ENCODE assay signal across 15 mouse cellular contexts in the genomic region with DNA sequence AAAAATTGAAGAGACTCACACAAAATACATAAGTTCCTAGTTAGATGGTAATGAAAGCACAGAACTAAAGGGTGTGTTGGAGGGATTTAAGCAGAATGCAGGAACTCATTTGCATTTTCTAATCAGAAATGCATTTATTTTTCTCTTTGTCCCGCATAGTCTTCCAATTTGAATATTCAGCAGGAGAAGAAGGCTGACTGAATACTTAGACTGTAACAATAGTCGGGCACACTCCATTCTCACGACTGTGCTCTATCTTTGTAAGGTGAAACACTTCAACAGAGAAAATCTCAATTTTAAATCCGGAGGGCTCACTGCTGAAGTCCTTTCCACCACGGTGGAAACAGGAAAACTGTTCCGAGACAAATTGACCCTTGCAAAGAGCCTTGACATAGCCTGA.
DNase-seq lines count a peak whose midpoint lies in the region; ATAC-seq and TF ChIP-seq lines count a peak whose summit lies in the region.
"Had no signal": no experiment of that assay in that cellular context is flagged by ENCODE, and none has a peak within 500 bp of the region (broad histone marks: within the 10 kb centered on the region; RNA-seq: fewer than 3 reads in every experiment).

No protein-coding gene starts in this region.

- no peak for DNase-seq in forebrain, embryonic 11.5 days (ENCODE audit: low spot score)
- DNase-seq in midbrain, embryonic 10.5 days (ENCODE audit: low spot score), result no peak
- DNase-seq in midbrain, postnatal 0 days (ENCODE audit: low spot score), result no peak
- DNase-seq in stomach, postnatal 0 days (ENCODE audit: low spot score), result no peak
- no peak for DNase-seq in layer of hippocampus, postnatal 14 days (ENCODE audit: low spot score in 2 of 2)
- DNase-seq: gastrocnemius, postnatal 25 days; lung, postnatal 4 days; right cerebral cortex, postnatal 14 days; thymus, adult 18-20 months; thymus, postnatal 4 days had no signal

- no peak overlapping the region for H3K4me3 ChIP-seq in forebrain, embryonic 12.5 days (replicated peaks)
- no peak overlapping the region for H3K4me3 ChIP-seq in forebrain, embryonic 11.5 days (ENCODE audit: low read depth, low read length)
- no peak overlapping the region for H3K4me3 ChIP-seq in midbrain, embryonic 10.5 days
- H3K4me3 ChIP-seq in midbrain, postnatal 0 days (ENCODE audit: low read depth, low read length), result no peak overlapping the region
- no peak overlapping the region for H3K4me3 ChIP-seq in midbrain, embryonic 13.5 days (replicated peaks)
- no peak overlapping the region for H3K4me3 ChIP-seq in stomach, postnatal 0 days (ENCODE audit: low read depth, low read length)
- H3K4me3 ChIP-seq: intestine, embryonic 15.5 days; neural tube, embryonic 12.5 days; stomach, embryonic 15.5 days had no signal

- ATAC-seq in forebrain, embryonic 12.5 days (ENCODE audit: low FRiP score), result no peak
- ATAC-seq in forebrain, embryonic 11.5 days (replicated peaks; ENCODE audit: low FRiP score), result no peak
- ATAC-seq in midbrain, postnatal 0 days (ENCODE audit: low FRiP score), result no peak
- ATAC-seq in midbrain, embryonic 13.5 days, result no peak
- ATAC-seq in stomach, postnatal 0 days (ENCODE audit: low FRiP score, low TSS enrichment), result no peak
- ATAC-seq: intestine, embryonic 15.5 days had no signal

- WGBS in forebrain, embryonic 12.5 days, result 36% methylated on average over 6 of the region's 6 CpGs
- 47% methylated on average over 6 of the region's 6 CpGs for WGBS in forebrain, embryonic 11.5 days
- 55% methylated on average over 6 of the region's 6 CpGs for WGBS in midbrain, embryonic 10.5 days
- 23% methylated on average over 6 of the region's 6 CpGs for WGBS in midbrain, postnatal 0 days
- WGBS in midbrain, embryonic 13.5 days, result 24% methylated on average over 6 of the region's 6 CpGs
- WGBS in stomach, postnatal 0 days, result 73% methylated on average over 6 of the region's 6 CpGs

- H3K4me1 ChIP-seq in forebrain, embryonic 12.5 days, result peaks cover 8% of the 10 kb centered on the region
- no peaks in the 10 kb centered on the region for H3K4me1 ChIP-seq in forebrain, embryonic 11.5 days (replicated peaks; ENCODE audit: control insufficient read depth, insufficient read depth, low read length)
- H3K4me1 ChIP-seq in midbrain, embryonic 10.5 days, result peaks cover 11% of the 10 kb centered on the region
- no peaks in the 10 kb centered on the region for H3K4me1 ChIP-seq in midbrain, postnatal 0 days (ENCODE audit: insufficient read depth, low read length)
- H3K4me1 ChIP-seq in midbrain, embryonic 13.5 days (replicated peaks), result peaks cover 16% of the 10 kb centered on the region
- H3K4me1 ChIP-seq in stomach, postnatal 0 days (replicated peaks; ENCODE audit: control insufficient read depth, insufficient read depth), result no peaks in the 10 kb centered on the region
- H3K4me1 ChIP-seq: intestine, embryonic 15.5 days; neural tube, embryonic 12.5 days; stomach, embryonic 15.5 days had no signal

- no peak for TF ChIP-seq CTCF in midbrain, postnatal 0 days (IDR thresholded peaks at IDR 0.05)
- TF ChIP-seq CTCF in stomach, postnatal 0 days (IDR thresholded peaks at IDR 0.05; ENCODE audit: low read depth), result no peak

- no peaks in the 10 kb centered on the region for H3K27me3 ChIP-seq in forebrain, embryonic 12.5 days
- H3K27me3 ChIP-seq in forebrain, embryonic 11.5 days (ENCODE audit: control insufficient read depth, insufficient read depth, low read length), result no peaks in the 10 kb centered on the region
- H3K27me3 ChIP-seq in midbrain, embryonic 10.5 days (ENCODE audit: low read depth, poor library complexity, severe bottlenecking), result no peaks in the 10 kb centered on the region
- H3K27me3 ChIP-seq in midbrain, postnatal 0 days (ENCODE audit: insufficient read depth, low read length), result no peaks in the 10 kb centered on the region
- no peaks in the 10 kb centered on the region for H3K27me3 ChIP-seq in midbrain, embryonic 13.5 days
- H3K27me3 ChIP-seq in stomach, postnatal 0 days (ENCODE audit: control insufficient read depth, insufficient read depth, low read length), result no peaks in the 10 kb centered on the region
- H3K27me3 ChIP-seq: intestine, embryonic 15.5 days; neural tube, embryonic 12.5 days; stomach, embryonic 15.5 days had no signal

- H3K9ac ChIP-seq in forebrain, embryonic 12.5 days, result no peak overlapping the region
- no peak overlapping the region for H3K9ac ChIP-seq in forebrain, embryonic 11.5 days (ENCODE audit: low read length)
- no peak overlapping the region for H3K9ac ChIP-seq in midbrain, postnatal 0 days (replicated peaks; ENCODE audit: low read length, poor library complexity, severe bottlenecking)
- no peak overlapping the region for H3K9ac ChIP-seq in midbrain, embryonic 13.5 days (replicated peaks)
- no peak overlapping the region for H3K9ac ChIP-seq in stomach, postnatal 0 days (ENCODE audit: low read length)
- H3K9ac ChIP-seq: intestine, embryonic 15.5 days; neural tube, embryonic 12.5 days; stomach, embryonic 15.5 days had no signal

- TF ChIP-seq EP300 in stomach, postnatal 0 days (optimal IDR thresholded peaks at IDR 0.05), result no peak

- H3K36me3 ChIP-seq in forebrain, embryonic 12.5 days (replicated peaks), result no peaks in the 10 kb centered on the region
- no peaks in the 10 kb centered on the region for H3K36me3 ChIP-seq in forebrain, embryonic 11.5 days (ENCODE audit: control insufficient read depth, insufficient read depth, low read length)
- H3K36me3 ChIP-seq in midbrain, embryonic 10.5 days, result no peaks in the 10 kb centered on the region
- no peaks in the 10 kb centered on the region for H3K36me3 ChIP-seq in midbrain, postnatal 0 days (ENCODE audit: insufficient read depth, low read length)
- H3K36me3 ChIP-seq in midbrain, embryonic 13.5 days, result no peaks in the 10 kb centered on the region
- no peaks in the 10 kb centered on the region for H3K36me3 ChIP-seq in stomach, postnatal 0 days (ENCODE audit: control insufficient read depth, insufficient read depth, low read length)
- H3K36me3 ChIP-seq: intestine, embryonic 15.5 days; neural tube, embryonic 12.5 days; stomach, embryonic 15.5 days had no signal

- peak overlapping the region; percentile 4; the same call in 1 of the 2 replicates for H3K4me2 ChIP-seq in forebrain, embryonic 12.5 days
- no peak overlapping the region for H3K4me2 ChIP-seq in forebrain, embryonic 11.5 days (ENCODE audit: low read depth, low read length, severe bottlenecking)
- H3K4me2 ChIP-seq in midbrain, postnatal 0 days (ENCODE audit: low read depth, low read length, poor library complexity, severe bottlenecking), result no peak overlapping the region
- H3K4me2 ChIP-seq in midbrain, embryonic 13.5 days (replicated peaks), result no peak overlapping the region
- no peak overlapping the region for H3K4me2 ChIP-seq in stomach, postnatal 0 days (replicated peaks; ENCODE audit: low read depth)
- H3K4me2 ChIP-seq: intestine, embryonic 15.5 days; neural tube, embryonic 12.5 days; stomach, embryonic 15.5 days had no signal

- no peak overlapping the region for H3K27ac ChIP-seq in forebrain, embryonic 12.5 days
- H3K27ac ChIP-seq in forebrain, embryonic 11.5 days (ENCODE audit: low read depth, low read length), result no peak overlapping the region
- peak overlapping the region; percentile 19; the same call in 1 of the 2 replicates for H3K27ac ChIP-seq in midbrain, embryonic 10.5 days (replicated peaks)
- H3K27ac ChIP-seq in midbrain, postnatal 0 days (ENCODE audit: low read depth, low read length), result no peak overlapping the region
- 0 out of 2 replicates have a peak overlapping the region, but pooled peaks have one; percentile 36 for H3K27ac ChIP-seq in midbrain, embryonic 13.5 days
- H3K27ac ChIP-seq in stomach, postnatal 0 days (replicated peaks), result no peak overlapping the region
- H3K27ac ChIP-seq: intestine, embryonic 15.5 days; neural tube, embryonic 12.5 days; stomach, embryonic 15.5 days had no signal

- no peaks in the 10 kb centered on the region for H3K9me3 ChIP-seq in forebrain, embryonic 12.5 days
- no peaks in the 10 kb centered on the region for H3K9me3 ChIP-seq in forebrain, embryonic 11.5 days (ENCODE audit: control insufficient read depth, low read length)
- no peaks in the 10 kb centered on the region for H3K9me3 ChIP-seq in midbrain, embryonic 10.5 days (replicated peaks)
- H3K9me3 ChIP-seq in midbrain, postnatal 0 days (ENCODE audit: low read length), result no peaks in the 10 kb centered on the region
- H3K9me3 ChIP-seq in midbrain, embryonic 13.5 days, result no peaks in the 10 kb centered on the region
- no peaks in the 10 kb centered on the region for H3K9me3 ChIP-seq in stomach, postnatal 0 days (ENCODE audit: control insufficient read depth, low read length)
- H3K9me3 ChIP-seq: intestine, embryonic 15.5 days; neural tube, embryonic 12.5 days; stomach, embryonic 15.5 days had no signal

Comparison
In these comparisons a context has a peak if more than half of its experiments do, and no peak if none do; other contexts are left out.
1. H3K27ac ChIP-seq: peak in midbrain, embryonic 10.5 days (single experiment) and midbrain, embryonic 13.5 days (single experiment); none in forebrain, embryonic 12.5 days (single experiment), forebrain, embryonic 11.5 days (single experiment), midbrain, postnatal 0 days (single experiment) and stomach, postnatal 0 days (single experiment).